Mouse (Mus musculus): Measurements from ENCODE around the gene Tex44.

DNA sequence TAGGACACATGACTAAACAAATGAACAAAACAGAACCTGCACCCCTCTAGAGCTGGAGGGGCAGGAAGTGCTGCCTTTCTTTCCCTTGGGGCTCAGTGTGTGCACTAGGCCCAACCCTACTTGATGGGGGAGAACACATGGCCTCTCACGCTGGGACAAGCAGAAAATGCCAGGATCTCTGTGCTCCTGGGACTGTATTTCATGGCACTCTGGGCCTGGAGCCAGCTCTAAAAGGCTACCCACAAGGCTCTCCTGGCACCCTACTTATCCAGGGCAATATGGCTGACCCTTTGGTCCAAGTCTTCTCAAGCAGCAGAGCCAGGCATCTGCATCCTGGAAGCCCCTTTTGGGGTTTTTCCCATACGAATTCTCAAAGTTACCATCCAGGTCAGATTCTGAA is 34.7 kb upstream of the Tex44 start:
- no peak for TF ChIP-seq CTCF (IDR thresholded peaks at IDR 0.05; ENCODE audit: borderline replicate concordance, control insufficient read depth, extremely low read depth, insufficient read depth, low read length, poor library complexity)
- TF ChIP-seq POLR2A (IDR thresholded peaks at IDR 0.05; ENCODE audit: control insufficient read depth, extremely low read depth, insufficient read depth, low read length, poor library complexity), result no peak

All from thymus, adult 2 months (tissue).